Mouse (Mus musculus) megakaryocyte, embryonic 14.5 days (primary cell): ENCODE measurements around the gene Rpl37a. TPM values are rescaled to one million over a fixed set of nuclear protein-coding genes. Genes with fewer than 3 reads are reported as not detected.

Source experiments
- H3K27me3 ChIP-seq: replicated peaks from 2 replicates; pipeline ENCODE3; 2012; ENCODE audit warnings: inconsistent platforms
- H3K36me3 ChIP-seq: replicated peaks from 2 replicates; pipeline ENCODE3; 2012; ENCODE audit warnings: low read length, inconsistent platforms, mixed read lengths
- H3K4me1 ChIP-seq: 2 replicates; pipeline ENCODE4 v1.6.1; 2012; ENCODE audit warnings: inconsistent platforms
- H3K4me3 ChIP-seq: replicated peaks from 2 replicates; pipeline ENCODE3; 2012; ENCODE audit warnings: moderate library complexity, mild to moderate bottlenecking, inconsistent platforms
- H3K9me3 ChIP-seq: 2 replicates; pipeline ENCODE4 v1.6.1; 2012; ENCODE audit warnings: inconsistent platforms
- FLI1 ChIP-seq: IDR thresholded peaks from 2 replicates; pipeline ENCODE4 v1.6.1; 2012; ENCODE audit warnings: low read length, inconsistent platforms, mixed read lengths
- GATA1 ChIP-seq: IDR thresholded peaks from 3 replicates; pipeline ENCODE4 v1.6.1; 2012; ENCODE audit warnings: mixed read lengths, low read length, inconsistent platforms, borderline replicate concordance
- polyA plus RNA-seq: library from polyadenylated mRNA; stranded (reverse); fragments of >175 nt; gene quantifications from 2 replicates; pipeline ENCODE4 v1.2.3, GENCODE M21; 2012; ENCODE audit warnings: low replicate concordance; ENCODE audit not compliant: insufficient read depth

Rpl37a gene
- polyA plus RNA-seq, 1 experiment: 185 TPM

GRCm38 (mm10) chr1:72730126-72730525, 19.0 kb downstream of the Rpl37a start:
- no peaks in the 10 kb centered on the region for H3K36me3 ChIP-seq
- TF ChIP-seq FLI1 (no peak), GATA1 (no peak)
- H3K9me3 ChIP-seq: peaks cover 8% of the 10 kb centered on the region; the same call in 1 of the 2 replicates
- H3K27me3 ChIP-seq: peaks cover 12% of the 10 kb centered on the region
- H3K4me1 ChIP-seq: no peaks in the 10 kb centered on the region
- H3K4me3 ChIP-seq: no peak overlapping the region

- Histone ChIP-seq H3K36me3 (no peaks in the 10 kb centered on the region), H3K4me3 (no peak overlapping the region), H3K27me3 (peaks cover 21% of the 10 kb centered on the region), H3K4me1 (peaks cover 6% of the 10 kb centered on the region; the same call in 1 of the 2 replicates), H3K9me3 (peaks cover 8% of the 10 kb centered on the region; the same call in 1 of the 2 replicates)
- TF ChIP-seq FLI1 (no peak), GATA1 (no peak)
Observed at GRCm38 (mm10) chr1:72733191-72733691, 22.2 kb downstream of the Rpl37a start.

GRCm38 (mm10) chr1:72736397-72737125, 25.5 kb downstream of the Rpl37a start:
- Histone ChIP-seq H3K4me3 (no peak overlapping the region), H3K27me3 (peaks cover 18% of the 10 kb centered on the region), H3K36me3 (no peaks in the 10 kb centered on the region), H3K4me1 (peaks cover 6% of the 10 kb centered on the region; the same call in 1 of the 2 replicates), H3K9me3 (peaks cover 12% of the 10 kb centered on the region)
- TF ChIP-seq FLI1: no peak
- no peak for TF ChIP-seq GATA1

- H3K4me1 ChIP-seq: peaks cover 6% of the 10 kb centered on the region; the same call in 1 of the 2 replicates
- no peak overlapping the region for H3K4me3 ChIP-seq
- H3K27me3 ChIP-seq: peaks cover 13% of the 10 kb centered on the region
- H3K9me3 ChIP-seq: peaks cover 8% of the 10 kb centered on the region; the same call in 1 of the 2 replicates
- TF ChIP-seq FLI1 (no peak), GATA1 (no peak)
- no peaks in the 10 kb centered on the region for H3K36me3 ChIP-seq
Observed at GRCm38 (mm10) chr1:72738946-72739680, 28.0 kb downstream of the Rpl37a start.

GRCm38 (mm10) chr1:72739681-72740063, 28.6 kb downstream of the Rpl37a start:
- no peaks in the 10 kb centered on the region for H3K36me3 ChIP-seq
- H3K9me3 ChIP-seq: peaks cover 8% of the 10 kb centered on the region; the same call in 1 of the 2 replicates
- TF ChIP-seq FLI1 (no peak), GATA1 (no peak)
- peaks cover 13% of the 10 kb centered on the region for H3K27me3 ChIP-seq
- peaks cover 6% of the 10 kb centered on the region; the same call in 1 of the 2 replicates for H3K4me1 ChIP-seq
- H3K4me3 ChIP-seq: no peak overlapping the region

GRCm38 (mm10) chr1:72741406-72741805, 30.3 kb downstream of the Rpl37a start:
- Histone ChIP-seq H3K36me3 (no peaks in the 10 kb centered on the region), H3K27me3 (peaks cover 6% of the 10 kb centered on the region), H3K4me1 (peaks cover 2% of the 10 kb centered on the region; the same call in 1 of the 2 replicates), H3K9me3 (peaks cover 8% of the 10 kb centered on the region; the same call in 1 of the 2 replicates), H3K4me3 (no peak overlapping the region)
- TF ChIP-seq GATA1: no peak
- no peak for TF ChIP-seq FLI1

- no peaks in the 10 kb centered on the region for H3K36me3 ChIP-seq
- peaks cover 2% of the 10 kb centered on the region for H3K27me3 ChIP-seq
- H3K4me1 ChIP-seq: no peaks in the 10 kb centered on the region
- peaks cover 13% of the 10 kb centered on the region; the same call in 1 of the 2 replicates for H3K9me3 ChIP-seq
- H3K4me3 ChIP-seq: no peak overlapping the region
- TF ChIP-seq GATA1: no peak
- TF ChIP-seq FLI1: no peak
Observed at GRCm38 (mm10) chr1:72744816-72745506, 33.9 kb downstream of the Rpl37a start.

- Histone ChIP-seq H3K9me3 (peaks cover 9% of the 10 kb centered on the region; the same call in 1 of the 2 replicates), H3K36me3 (no peaks in the 10 kb centered on the region), H3K4me1 (no peaks in the 10 kb centered on the region), H3K27me3 (peaks cover 2% of the 10 kb centered on the region), H3K4me3 (no peak overlapping the region)
- TF ChIP-seq FLI1 (no peak), GATA1 (no peak)
Observed at GRCm38 (mm10) chr1:72746382-72746781, 35.3 kb downstream of the Rpl37a start.

GRCm38 (mm10) chr1:72751371-72751781, 40.3 kb downstream of the Rpl37a start:
- Histone ChIP-seq H3K4me1 (no peaks in the 10 kb centered on the region), H3K36me3 (no peaks in the 10 kb centered on the region), H3K9me3 (0 out of 2 replicates have a peak, but pooled peaks cover 5% of the 10 kb centered on the region), H3K4me3 (no peak overlapping the region), H3K27me3 (peaks cover 2% of the 10 kb centered on the region)
- no peak for TF ChIP-seq FLI1
- no peak for TF ChIP-seq GATA1

GRCm38 (mm10) chr1:72753211-72753610, 42.1 kb downstream of the Rpl37a start:
- no peaks in the 10 kb centered on the region for H3K27me3 ChIP-seq
- H3K4me3 ChIP-seq: no peak overlapping the region
- TF ChIP-seq FLI1 (no peak), GATA1 (no peak)
- no peaks in the 10 kb centered on the region for H3K36me3 ChIP-seq
- H3K4me1 ChIP-seq: no peaks in the 10 kb centered on the region
- H3K9me3 ChIP-seq: no peaks in the 10 kb centered on the region
